Mouse (Mus musculus) retina, adult 2 months (tissue): ENCODE measurements around the gene Pigl.
A peak's percentile ranks its signal among the peaks of the same experiment; 100 is the strongest.
"Not testable (repeated sequence)": the region's sequence is repeated elsewhere in the genome, so short reads cannot be mapped to it uniquely, and the experiment has no call there.

Experiments used
- DNase-seq: peaks from one replicate; pipeline ENCODE4 v3.0.0-alpha.2; 2012; ENCODE audit warnings: low read depth, low spot score

Gene Pigl

GRCm38 (mm10) chr11:62467289-62467688 is 9.0 kb downstream of the Pigl start:
- DNase-seq = not testable (repeated sequence)

GRCm38 (mm10) chr11:62470451-62470850 is 12.2 kb downstream of the Pigl start:
- no peak for DNase-seq

DNA sequence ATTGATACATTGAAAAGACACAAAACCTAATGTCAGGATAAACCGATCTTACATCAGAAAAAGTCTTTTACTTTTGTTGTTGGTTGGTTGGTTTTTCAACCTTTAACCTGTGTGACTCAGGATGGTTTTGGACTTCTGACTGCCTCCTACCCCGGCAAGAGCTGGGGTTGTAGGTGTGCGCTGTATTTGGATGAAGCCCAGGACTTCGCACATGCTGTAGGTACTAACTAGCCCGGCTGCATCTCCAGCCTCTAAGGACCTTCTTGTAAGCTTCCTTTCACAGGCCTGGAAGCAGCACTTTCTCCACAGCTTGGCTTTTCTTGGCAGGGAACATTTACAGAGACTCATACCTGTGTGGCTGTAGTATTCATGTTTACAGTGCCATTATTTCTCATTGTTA is 15.3 kb downstream of the Pigl start:
- DNase-seq = no peak

DNA sequence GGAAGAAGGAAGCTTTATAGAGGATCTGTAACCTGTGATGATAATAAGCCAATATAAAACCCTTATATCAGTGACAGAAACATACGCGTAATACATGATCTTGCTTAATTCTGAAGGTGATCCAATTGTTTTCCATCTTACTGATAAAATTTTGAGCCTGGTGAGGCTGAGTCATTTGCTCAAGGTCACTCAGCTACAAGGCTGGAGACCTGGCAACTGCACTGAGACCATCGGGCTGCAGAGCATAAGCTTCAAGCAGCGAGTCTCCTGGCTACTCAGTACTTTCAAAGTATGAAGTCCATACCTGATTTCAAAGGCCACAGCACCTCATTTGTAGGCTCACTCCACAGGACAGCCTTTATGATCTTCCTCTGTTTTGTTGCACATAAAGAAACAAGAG is 17.9 kb downstream of the Pigl start:
- DNase-seq = no peak

GRCm38 (mm10) chr11:62478931-62479330 is 20.7 kb downstream of the Pigl start:
- DNase-seq = no peak

GRCm38 (mm10) chr11:62479581-62479980 is 21.3 kb downstream of the Pigl start:
- no peak for DNase-seq

DNA sequence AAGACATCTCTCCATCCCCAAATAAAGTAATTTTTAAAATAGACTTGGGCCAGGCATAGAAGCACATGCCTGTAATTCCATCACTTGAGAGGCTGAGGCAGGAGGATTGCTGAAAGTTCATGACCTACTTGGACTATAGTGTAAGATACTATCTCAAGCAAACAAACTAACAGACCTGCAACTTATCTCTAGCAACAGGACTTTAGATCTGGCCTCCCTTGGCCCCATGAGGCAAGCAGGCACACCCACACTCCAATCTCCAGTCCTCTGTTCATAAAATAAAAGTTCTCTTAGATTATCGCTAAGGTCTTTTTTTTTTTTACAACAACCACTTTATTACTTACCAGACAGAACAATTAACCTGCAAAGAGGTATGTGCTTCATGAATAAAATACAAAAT is 28.7 kb downstream of the Pigl start:
- no peak for DNase-seq

GRCm38 (mm10) chr11:62487540-62488350 is 29.5 kb downstream of the Pigl start:
- DNase-seq = no peak

DNA sequence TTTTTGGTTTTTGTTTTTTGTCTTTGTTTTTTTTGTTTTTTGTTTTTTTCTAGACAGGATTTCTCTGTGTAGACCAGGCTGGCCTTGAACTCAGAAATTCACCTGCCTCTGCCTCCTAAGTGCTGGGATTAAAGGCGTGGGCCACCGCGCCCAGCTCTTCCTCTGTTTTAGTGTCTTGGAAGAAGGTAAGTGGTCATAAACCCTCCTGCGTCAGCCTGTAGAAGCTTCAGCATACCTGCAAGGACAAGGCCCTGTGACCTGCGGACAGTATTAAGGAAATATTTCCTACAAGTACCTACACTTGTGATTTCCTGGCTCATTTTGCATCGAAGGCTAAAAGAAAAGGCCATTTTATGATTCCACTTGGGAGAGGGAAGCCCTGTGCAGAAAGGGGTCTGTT is 35.4 kb downstream of the Pigl start:
- DNase-seq = no peak

DNA sequence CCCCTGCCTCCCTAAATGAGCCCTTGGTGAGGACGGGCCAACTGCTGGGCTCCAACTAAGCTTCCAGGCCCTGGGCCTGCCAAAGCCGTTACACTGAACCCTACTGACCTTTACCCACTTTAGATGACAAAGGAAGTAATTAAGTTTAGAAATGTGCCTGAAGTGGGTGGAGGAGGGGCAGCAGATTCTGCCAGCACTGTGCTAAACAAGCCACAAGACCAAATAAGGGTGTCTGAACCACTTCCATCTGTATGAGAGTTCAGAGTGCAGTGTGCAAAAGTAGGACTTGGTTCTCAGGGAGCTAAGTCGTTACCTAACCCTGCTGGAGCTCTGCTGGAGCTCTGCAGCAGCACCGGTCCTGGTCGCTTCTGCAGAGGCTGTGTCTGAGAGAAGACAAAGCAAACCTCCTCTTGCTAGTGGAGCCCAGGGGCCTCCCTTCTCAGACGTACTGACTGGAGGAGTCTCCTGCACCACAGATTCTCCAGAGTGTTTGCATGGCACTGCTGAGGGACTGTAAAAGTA is 36.6 kb downstream of the Pigl start:
- no peak for DNase-seq

DNA sequence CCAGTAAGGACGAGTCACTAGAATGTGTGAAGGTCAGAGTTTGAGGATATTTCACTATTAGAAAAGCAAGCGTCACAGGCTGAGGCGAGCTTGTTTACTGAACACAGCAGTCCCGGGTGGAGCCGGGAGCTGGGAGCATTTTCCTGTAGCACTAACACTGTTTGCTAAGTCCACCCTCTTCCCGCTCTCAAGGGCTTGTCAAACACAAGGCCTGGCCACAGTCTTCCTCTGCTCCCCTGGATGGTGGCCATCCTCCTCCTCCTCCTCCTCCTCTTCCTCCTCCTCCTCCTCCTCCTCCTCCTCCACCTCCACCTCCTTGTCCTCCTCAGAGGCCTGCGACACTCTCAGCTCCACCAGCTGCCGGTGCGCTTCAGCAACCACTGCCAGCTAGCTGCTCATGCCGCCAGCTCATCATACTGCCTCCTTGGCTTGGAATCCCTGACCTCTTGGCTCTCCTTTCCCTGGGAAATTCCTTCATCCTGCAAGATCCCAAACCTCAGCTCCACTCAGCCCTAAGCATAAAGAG is 37.1 kb downstream of the Pigl start:
- no peak for DNase-seq

DNA sequence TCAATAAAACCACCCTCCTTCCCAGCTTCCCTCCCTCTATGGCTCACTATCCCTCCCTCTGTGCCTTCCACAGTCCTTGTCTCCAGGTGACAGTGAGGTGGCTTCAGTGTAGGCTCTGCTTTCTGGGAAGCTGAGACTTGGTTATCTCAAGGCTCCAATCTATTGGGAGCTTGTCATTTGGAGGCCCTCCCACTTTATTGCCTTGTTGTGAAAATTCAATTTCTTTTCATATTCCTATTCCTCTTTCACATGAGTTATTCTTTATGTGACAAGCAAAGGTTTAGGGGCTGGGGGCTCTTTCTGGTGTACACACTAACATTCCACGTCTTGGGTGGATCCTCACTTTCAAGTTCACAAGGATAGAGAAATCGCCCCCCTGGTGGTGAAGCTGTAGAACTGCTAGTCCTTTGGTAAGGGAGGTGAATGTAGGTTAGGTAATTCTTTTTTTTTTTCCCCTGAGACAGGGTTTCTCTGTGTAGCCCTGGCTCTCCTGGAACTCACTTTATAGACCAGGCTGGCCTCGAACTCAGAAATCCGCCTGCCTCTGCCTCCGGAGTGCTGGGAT is 38.0 kb downstream of the Pigl start:
- peak; percentile 25 for DNase-seq

DNA sequence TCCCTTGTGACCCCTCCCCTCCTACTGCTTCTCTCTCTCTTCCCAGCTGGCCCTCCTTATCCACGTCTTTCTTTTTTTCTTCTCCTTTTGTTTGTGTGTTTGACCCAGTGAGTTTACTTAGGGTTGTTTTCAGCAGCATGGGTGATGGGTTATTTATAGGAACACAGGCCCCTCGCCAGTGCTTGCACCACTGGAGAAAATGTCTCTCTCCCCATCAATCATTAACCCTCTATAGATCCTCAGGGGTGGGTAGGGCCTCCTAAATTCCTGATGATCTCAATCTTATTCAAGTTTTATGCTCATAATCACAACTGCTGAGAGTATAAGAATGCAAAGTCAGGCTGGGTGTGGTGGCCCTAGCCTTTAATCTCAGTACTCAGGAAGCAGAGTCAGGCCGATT is 38.9 kb downstream of the Pigl start:
- no peak for DNase-seq

DNA sequence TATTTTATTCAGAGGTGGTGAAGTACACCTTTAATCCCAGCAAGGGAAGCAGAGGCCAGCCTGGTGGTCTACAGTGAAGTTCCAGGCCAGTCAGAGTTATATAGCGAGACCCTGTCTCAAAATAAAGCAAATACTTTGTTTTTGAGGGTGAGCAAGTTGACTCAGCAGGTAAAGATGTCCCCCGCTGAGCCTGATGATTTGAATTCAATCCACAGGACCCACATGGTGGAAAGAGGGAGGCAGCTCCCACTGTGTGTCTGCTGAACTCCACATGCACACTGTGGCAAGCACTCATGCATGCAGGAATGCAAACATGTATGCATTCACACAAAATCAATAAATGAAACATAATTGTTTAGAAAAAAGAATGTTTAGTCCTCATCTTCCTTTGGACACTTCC is 40.5 kb downstream of the Pigl start:
- DNase-seq = no peak

- no peak for DNase-seq
Measured at GRCm38 (mm10) chr11:62500529-62500928, 42.3 kb downstream of the Pigl start.

- no peak for DNase-seq
Measured at GRCm38 (mm10) chr11:62507683-62508082, 49.4 kb downstream of the Pigl start.

GRCm38 (mm10) chr11:62508365-62508764 is 50.1 kb downstream of the Pigl start:
- not testable (repeated sequence) for DNase-seq

DNA sequence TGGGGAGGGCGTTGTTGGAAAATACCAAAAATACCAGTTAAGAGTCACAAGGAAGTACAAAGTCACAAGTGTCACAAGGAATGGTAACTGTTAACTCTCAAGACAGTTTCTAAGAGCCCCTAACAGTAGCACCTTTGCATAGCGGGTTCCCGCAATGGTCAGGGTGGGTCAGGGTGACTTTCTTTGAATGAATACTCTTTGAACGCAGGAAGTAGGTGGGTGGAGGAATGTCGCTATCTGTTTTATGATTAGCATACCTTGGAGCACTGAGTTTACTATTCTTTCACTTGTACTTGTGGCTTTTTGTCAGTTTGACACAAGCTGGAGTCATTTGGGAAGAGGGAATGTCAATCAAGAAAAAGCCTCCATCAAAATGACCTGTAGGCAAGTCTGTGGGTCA is 50.6 kb downstream of the Pigl start:
- DNase-seq = not testable (repeated sequence)

- DNase-seq = no peak
Measured at GRCm38 (mm10) chr11:62509571-62509970, 51.3 kb downstream of the Pigl start.

- DNase-seq = no peak
Measured at GRCm38 (mm10) chr11:62510956-62511355, 52.7 kb downstream of the Pigl start.

- no peak for DNase-seq
Measured at GRCm38 (mm10) chr11:62511444-62512202, 53.4 kb downstream of the Pigl start.

DNA sequence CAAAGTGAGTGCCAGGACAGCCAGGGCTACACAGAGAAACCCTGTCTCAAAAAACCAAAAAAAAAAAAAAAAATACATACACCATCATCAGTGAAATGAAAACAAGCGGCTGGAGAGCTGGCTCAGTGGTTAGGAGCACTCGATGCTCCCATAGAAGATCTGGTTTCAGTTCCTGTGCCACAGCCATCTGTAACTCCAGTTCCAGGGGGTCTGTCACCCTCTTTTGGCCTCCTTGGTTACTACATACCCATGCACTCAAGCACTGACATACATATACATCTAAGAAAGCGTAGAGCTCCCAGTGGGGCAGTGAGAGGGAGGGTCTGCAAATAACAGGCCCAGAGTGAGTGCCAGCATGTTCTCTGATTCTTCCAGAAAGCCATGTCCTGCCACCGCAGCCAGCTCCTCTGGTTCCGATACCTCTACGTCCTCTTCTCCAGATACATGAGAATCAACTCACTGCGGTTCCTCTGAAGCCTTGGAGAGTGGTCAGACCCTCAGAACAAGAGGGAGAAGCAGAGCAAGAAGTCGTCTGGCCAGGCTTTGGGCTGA is 54.3 kb downstream of the Pigl start:
- DNase-seq = no peak
